Mouse (Mus musculus) telencephalon, adult 2 months (tissue): Measurements from ENCODE around the gene Bves.
"Not testable (repeated sequence)": the region's sequence is repeated elsewhere in the genome, so short reads cannot be mapped to it uniquely, and the experiment has no call there.

ENCODE experiments used
- DNase-seq: peaks from one replicate; pipeline ENCODE4 v3.0.0-alpha.2; 2011; ENCODE audit warnings: low read depth, low spot score

Gene Bves

DNA sequence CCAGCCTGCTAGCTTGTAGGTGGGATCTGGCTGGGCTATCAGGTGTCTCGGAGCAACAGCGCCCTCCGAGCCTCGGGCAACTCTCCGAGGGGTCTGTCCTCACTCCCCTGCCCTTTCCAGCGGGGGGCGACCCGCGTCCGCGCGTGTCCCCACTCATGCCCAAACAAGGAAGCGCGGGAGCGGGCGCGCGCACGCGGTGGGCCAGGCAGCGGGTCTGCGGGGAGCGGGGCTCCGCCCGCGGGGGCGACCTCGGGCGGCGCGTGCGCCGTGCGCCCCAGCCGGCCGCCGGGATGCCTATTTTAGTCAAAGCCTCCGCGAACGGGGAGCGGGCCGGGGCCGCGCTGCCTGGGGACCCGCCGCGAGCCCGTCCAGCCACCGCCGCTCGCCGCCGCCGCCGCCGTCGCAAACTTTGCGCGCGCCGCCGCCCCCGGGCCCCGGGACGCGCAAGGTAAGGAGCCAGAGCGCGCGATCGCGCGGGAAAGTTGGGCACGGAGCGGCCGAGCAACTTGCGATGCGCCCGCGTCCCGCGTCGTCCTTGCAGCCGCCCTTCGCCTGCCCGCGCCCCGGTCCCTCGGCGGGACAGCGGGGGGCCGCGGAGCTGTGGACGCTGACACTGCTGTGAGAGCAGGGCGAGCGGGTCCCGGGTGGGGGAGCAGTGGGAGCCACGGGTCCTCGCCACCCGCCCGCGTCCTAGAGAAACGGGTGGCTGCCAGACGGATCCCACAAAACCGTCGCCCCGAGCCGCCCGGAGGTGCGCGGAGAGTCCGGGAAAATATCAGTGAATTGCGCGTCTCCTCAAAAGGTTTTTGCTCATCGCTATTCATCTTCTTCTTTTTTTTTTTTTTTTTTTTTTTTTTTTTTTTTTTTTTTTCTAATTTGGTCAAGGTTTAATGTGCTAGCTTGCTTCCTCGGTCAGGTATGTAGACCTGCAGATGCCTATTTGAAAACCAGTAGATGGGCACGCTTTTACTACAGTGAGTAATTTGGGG, at the start of gene Bves:
TSS of gene Bves (plus strand) at position 339 of the 989 bp plus-strand sequence.
- DNase-seq: no peak

- no peak for DNase-seq
Observed at GRCm38 (mm10) chr10:45288351-45288750, 47.2 kb upstream of the Bves start.

DNA sequence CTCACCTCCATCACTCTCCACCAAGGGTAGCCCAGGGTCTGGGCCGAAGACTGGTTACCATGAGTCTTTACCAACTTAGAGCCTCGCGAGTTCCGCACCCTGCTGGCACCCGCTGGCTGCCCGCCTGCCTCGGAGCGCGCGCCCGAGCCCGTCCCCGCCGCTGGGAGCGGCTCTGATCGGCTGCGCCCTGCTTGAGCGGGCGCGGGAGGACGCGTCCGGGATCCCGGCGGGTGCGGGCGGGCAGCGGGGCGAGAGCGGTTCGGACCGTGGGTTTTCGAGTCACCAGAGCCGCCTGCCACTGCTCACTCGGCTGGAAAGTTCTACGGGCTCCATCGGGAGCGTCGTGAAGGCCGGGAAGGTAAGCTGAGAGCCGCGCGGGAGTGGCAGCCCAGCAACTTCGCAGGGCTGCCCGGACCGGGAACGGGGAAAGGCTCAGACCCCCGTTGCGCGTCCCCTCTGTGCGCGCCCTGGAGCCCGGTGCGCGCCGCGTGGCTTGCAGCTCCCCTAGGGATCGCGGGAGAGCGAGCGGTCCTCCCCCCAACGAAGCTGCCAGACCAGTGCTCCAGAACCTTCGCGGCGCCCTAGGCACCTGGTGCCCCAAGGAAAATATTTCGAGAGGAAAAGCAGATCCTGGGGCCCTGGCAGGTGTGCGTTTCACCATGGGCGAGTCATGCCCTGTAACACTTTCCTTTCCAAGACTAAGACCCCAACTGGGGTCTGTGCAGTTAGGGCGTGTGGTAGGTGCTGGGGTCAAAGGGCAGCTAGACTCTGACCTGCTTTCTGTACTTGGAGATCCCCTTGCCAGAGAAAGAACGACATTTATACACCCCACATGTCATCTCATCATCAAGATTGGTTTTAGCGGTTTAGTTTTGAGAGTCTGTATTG, 46.1 kb upstream of the Bves start:
- no peak for DNase-seq

DNA sequence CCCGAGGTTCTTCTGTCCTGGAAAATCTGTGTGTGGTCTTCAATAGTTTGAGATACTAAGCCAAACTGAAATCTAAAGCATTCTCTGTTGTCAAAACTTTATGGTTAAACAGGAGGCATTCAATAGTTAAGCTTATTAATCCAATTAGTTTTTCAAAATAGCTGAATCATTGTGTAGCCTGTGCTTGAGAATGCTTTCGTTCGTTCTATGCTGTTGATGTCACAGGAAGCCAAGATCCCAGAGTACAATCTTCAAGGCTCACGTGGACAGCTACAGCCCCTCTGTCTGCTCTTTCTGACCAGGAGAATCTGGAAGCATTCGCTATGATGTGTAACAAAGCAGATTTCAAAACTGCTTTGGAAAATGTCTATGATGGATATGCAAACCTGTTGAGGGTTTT, 45.0 kb upstream of the Bves start:
- no peak for DNase-seq

DNA sequence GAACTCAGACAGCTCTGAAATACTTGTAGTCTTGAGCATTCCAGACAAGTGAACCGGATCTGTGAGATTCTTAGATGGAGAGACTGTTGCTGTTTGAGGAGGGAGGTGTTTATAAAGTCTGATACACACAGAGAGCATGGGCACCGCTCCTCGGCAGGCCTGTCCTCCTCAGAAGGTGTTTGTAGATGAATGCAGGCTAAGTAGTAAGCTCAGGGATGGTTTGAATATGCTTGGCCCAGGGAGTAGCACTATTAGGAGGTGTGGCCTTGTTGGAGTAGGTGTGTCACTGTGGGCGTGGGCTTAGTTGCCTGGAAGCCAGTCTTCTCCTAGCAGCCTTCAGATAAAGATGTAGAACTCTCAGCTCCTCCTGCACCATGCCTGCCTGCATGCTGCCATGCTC, 43.4 kb upstream of the Bves start:
- DNase-seq: not testable (repeated sequence)

- DNase-seq: no peak
Observed at GRCm38 (mm10) chr10:45295093-45295492, 40.5 kb upstream of the Bves start.

- no peak for DNase-seq
Observed at GRCm38 (mm10) chr10:45298503-45298902, 37.1 kb upstream of the Bves start.

DNA sequence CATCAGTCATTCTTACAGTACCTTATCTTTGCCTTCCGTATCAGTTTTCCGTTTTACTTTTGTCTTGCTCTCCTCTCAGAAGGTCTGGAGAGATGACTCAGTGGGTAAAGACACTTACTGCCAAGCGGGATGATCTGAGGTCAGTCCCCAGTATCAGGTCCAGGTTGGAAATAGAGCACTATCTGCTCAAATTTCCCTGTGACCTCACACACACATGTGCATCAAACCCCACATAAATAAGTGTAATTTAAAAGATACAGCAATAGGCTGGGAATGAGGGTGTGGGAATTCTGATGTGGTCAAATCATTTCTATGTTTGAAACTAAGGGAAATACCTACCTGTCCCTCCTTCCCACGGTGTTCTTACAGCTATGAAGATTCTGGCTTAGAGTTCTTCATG, 36.1 kb upstream of the Bves start:
- no peak for DNase-seq

DNA sequence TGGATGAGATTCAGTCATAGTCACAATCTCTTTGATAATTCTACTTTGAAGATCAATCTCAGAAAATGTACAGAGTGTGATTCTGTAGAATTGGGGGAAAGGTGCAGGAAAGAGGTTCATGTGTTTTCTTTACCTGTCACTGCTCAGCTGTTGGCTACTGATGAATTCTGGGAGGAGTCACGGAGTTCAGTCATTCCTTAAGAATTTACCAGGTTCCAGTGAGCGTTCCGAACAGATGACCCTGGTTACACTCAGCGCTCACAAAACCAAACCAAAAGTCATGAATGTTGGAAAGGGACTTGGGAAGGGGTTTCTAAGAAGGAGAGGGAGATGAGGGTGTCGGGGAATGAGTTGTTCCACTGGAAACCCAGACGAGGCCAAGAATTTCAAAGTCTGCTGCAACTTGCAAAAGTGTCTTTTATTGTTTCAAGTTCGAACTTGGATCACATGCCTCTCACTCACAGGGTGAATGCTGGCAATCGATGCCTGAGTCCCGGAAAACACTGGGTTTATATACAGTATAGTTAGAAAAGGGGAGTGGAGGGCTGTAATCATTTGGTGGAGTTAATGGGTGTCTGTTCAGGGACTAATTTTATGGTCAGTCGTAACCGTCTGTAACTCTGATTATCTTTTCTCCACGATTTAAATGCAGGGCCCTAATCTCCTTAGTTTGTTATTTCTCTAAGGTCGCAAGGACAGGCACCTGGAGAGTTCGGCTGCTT, 32.1 kb upstream of the Bves start:
- DNase-seq: no peak

- DNase-seq: no peak
Observed at GRCm38 (mm10) chr10:45305173-45305572, 30.4 kb upstream of the Bves start.

GRCm38 (mm10) chr10:45311129-45311528, 24.4 kb upstream of the Bves start:
- no peak for DNase-seq

DNA sequence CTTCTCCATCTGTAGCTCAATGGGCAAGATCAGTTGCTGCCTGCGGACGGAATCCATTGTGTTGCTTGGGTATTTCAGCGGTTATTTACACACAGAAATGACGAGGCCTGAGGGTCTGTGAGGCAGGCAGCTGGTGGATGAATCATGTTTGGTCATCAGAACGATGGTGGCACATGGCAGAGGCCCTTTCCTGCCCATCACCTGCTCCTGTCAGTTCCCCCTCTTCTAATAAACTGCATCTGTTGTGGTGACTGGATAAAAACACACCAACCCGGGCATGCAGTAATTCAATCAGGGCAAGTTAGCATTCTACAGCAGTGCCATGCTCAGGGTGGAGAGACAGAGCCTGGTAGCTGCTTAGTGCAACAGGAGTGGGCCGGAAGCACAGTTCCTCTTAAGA, 23.9 kb upstream of the Bves start:
- no peak for DNase-seq

DNA sequence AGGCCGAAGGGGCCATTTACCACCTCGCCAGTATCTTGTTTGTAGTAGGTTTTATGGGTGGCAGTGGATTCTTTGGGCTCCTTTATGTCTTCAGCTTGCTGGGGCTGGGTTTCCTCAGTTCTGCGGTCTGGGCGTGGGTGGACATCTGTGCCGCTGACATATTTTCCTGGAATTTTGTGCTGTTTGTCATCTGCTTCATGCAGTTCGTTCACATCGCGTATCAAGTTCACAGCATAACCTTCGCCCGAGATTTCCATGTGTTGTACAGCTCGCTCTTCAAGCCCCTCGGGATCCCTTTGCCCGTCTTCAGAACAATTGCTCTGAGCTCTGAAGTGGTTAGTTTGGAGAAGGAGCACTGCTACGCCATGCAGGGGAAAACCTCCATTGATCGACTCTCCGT, 20.7 kb upstream of the Bves start:
- no peak for DNase-seq

GRCm38 (mm10) chr10:45318922-45319321, 16.6 kb upstream of the Bves start:
- DNase-seq: no peak

DNA sequence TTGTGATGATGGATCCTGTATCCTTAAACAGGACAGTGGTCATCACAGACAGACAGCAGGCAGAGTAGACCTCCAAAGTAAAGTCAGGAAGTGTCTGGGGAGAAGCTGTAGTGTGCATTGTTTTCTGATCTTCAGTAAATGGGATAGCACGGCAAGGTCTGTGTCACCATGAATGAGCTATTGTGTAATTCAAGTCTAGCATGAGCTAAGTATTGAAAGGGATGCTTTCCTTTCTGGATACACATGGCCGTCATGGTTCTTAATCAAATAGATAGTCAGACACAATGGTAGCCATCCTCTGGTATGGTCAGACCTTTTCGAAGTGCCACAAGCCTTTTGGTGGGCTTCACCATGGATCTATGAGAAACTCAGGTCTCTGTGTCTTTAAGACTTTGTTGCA, 15.3 kb upstream of the Bves start:
- DNase-seq: no peak

- no peak for DNase-seq
Observed at GRCm38 (mm10) chr10:45324159-45324558, 11.4 kb upstream of the Bves start.

DNA sequence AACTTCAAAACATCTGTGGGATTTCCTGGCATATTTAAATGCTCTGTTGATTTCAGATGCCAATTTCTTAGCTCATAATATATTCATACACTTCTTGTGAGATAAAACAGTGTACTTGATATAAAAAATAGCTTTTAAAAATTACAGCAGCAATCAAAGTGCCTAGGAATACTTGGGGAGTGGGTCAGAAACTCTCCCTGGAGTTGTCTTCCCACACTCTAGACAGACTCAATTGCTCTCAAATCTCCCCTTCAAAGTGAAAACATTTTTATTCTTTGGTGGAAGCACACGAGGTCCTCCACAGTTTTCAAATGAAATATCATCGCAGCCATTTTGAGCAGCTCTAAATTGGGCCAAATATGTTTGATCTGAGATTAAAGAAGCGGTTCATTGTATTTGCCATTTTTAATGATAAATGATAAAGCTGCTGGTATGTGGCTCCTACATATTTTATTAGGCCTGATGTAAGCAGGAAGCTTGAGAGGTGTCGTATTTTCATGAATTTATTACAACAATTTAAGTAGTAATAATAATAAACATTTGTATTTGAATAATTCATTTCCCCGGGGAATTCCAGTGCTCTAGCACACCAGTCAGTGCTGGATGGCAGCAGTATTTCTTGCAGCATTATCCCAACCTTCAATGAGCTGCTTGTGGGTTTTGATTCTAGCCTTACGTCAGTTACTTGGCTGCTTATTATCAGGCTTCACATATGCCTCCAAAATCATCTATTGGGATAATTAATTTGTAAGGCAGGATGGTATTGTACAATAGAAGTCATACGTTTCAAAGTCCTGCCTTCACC, 7.2 kb upstream of the Bves start:
- DNase-seq: no peak

GRCm38 (mm10) chr10:45334925-45335324, 647 bp upstream of the Bves start:
- no peak for DNase-seq

- no peak for DNase-seq
Observed at GRCm38 (mm10) chr10:45339106-45339505, 3.5 kb downstream of the Bves start.

GRCm38 (mm10) chr10:45344381-45344780, 8.8 kb downstream of the Bves start:
- DNase-seq: no peak

DNA sequence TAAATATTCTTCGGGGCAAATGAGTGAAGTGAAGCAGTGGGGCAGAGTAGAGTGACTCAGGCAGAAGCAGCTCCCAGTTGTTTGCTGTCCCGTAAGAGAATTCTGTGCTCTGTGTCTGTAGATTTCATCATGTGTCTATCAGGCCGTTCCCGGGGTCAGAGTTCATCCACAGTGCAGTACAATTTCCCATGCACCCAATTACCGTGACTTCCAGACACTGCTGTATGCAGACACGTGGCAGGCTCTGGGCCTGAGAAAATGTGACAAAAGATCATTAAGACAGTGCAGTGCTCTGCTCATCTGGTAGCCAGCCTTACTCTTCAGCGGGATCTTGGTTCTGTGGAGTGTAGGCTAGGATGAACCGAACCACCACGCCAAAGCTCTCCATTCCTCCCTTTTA, 9.6 kb downstream of the Bves start:
- DNase-seq: no peak
